Mouse (Mus musculus): ENCODE data around the gene Ubqln1. TPM values are rescaled to one million over a fixed set of nuclear protein-coding genes. Genes with fewer than 3 reads are reported as not detected.

Gene Ubqln1
- polyA plus RNA-seq, 2 experiments: 78.5 to 86.5 TPM

- Histone ChIP-seq H3K9me3 (ENCODE audit: control insufficient read depth, low read length) (no peaks in the 10 kb centered on the region), H3K4me1 (ENCODE audit: control insufficient read depth, insufficient read depth, low read length) (no peaks in the 10 kb centered on the region), H3K27ac (replicated peaks; ENCODE audit: low read depth, low read length) (no peak overlapping the region), H3K4me3 (replicated peaks; ENCODE audit: low read length) (no peak overlapping the region), H3K9ac (ENCODE audit: low read depth, low read length, severe bottlenecking) (no peak overlapping the region), H3K36me3 (ENCODE audit: control insufficient read depth, insufficient read depth, low read length) (0 out of 2 replicates have a peak, but pooled peaks cover 5% of the 10 kb centered on the region), H3K27me3 (ENCODE audit: control insufficient read depth, insufficient read depth, low read length) (no peaks in the 10 kb centered on the region), H3K4me2 (replicated peaks; ENCODE audit: low read depth, low read length, severe bottlenecking) (no peak overlapping the region)
- DNase-seq (ENCODE audit: low spot score) (no peak), ATAC-seq (ENCODE audit: low FRiP score, low read depth) (no peak)
- no peak for TF ChIP-seq POLR2A (IDR thresholded peaks at IDR 0.05; ENCODE audit: borderline replicate concordance, extremely low read depth, insufficient read depth, insufficient read length)
- WGBS: 95% methylated on average over 3 of the region's 3 CpGs
Observed at GRCm38 (mm10) chr13:58201908-58202307, 13.5 kb downstream of the Ubqln1 start.

- ATAC-seq (ENCODE audit: low FRiP score, low read depth) (no peak), DNase-seq (ENCODE audit: low spot score) (no peak)
- no peak overlapping the region for H3K27ac ChIP-seq (replicated peaks; ENCODE audit: low read depth, low read length)
- H3K4me2 ChIP-seq (replicated peaks; ENCODE audit: low read depth, low read length, severe bottlenecking): no peak overlapping the region
- H3K27me3 ChIP-seq (ENCODE audit: control insufficient read depth, insufficient read depth, low read length): no peaks in the 10 kb centered on the region
- H3K4me3 ChIP-seq (replicated peaks; ENCODE audit: low read length): no peak overlapping the region
- no peak overlapping the region for H3K9ac ChIP-seq (ENCODE audit: low read depth, low read length, severe bottlenecking)
- TF ChIP-seq POLR2A (IDR thresholded peaks at IDR 0.05; ENCODE audit: borderline replicate concordance, extremely low read depth, insufficient read depth, insufficient read length): no peak
- no peaks in the 10 kb centered on the region for H3K9me3 ChIP-seq (ENCODE audit: control insufficient read depth, low read length)
- peaks cover 9% of the 10 kb centered on the region for H3K36me3 ChIP-seq (ENCODE audit: control insufficient read depth, insufficient read depth, low read length)
- H3K4me1 ChIP-seq (ENCODE audit: control insufficient read depth, insufficient read depth, low read length): no peaks in the 10 kb centered on the region
- WGBS: 82% methylated on average over 6 of the region's 6 CpGs
Observed at GRCm38 (mm10) chr13:58201343-58201742, 14.1 kb downstream of the Ubqln1 start.

- Histone ChIP-seq H3K27me3 (ENCODE audit: control insufficient read depth, insufficient read depth, low read length) (no peaks in the 10 kb centered on the region), H3K9me3 (ENCODE audit: control insufficient read depth, low read length) (no peaks in the 10 kb centered on the region), H3K4me1 (ENCODE audit: control insufficient read depth, insufficient read depth, low read length) (no peaks in the 10 kb centered on the region), H3K9ac (ENCODE audit: low read depth, low read length, severe bottlenecking) (no peak overlapping the region), H3K4me2 (replicated peaks; ENCODE audit: low read depth, low read length, severe bottlenecking) (no peak overlapping the region), H3K4me3 (replicated peaks; ENCODE audit: low read length) (no peak overlapping the region), H3K36me3 (ENCODE audit: control insufficient read depth, insufficient read depth, low read length) (peaks cover 35% of the 10 kb centered on the region), H3K27ac (replicated peaks; ENCODE audit: low read depth, low read length) (no peak overlapping the region)
- WGBS: 93% methylated on average over 7 of the region's 7 CpGs
- ATAC-seq (ENCODE audit: low FRiP score, low read depth) (no peak), DNase-seq (ENCODE audit: low spot score) (no peak)
- TF ChIP-seq POLR2A (IDR thresholded peaks at IDR 0.05; ENCODE audit: borderline replicate concordance, extremely low read depth, insufficient read depth, insufficient read length): no peak
Observed at GRCm38 (mm10) chr13:58197981-58198640, 17.3 kb downstream of the Ubqln1 start.

GRCm38 (mm10) chr13:58197211-58197610 lies 18.2 kb downstream of the Ubqln1 start:
- Histone ChIP-seq H3K4me2 (replicated peaks; ENCODE audit: low read depth, low read length, severe bottlenecking) (no peak overlapping the region), H3K27ac (replicated peaks; ENCODE audit: low read depth, low read length) (no peak overlapping the region), H3K9me3 (ENCODE audit: control insufficient read depth, low read length) (no peaks in the 10 kb centered on the region), H3K4me3 (replicated peaks; ENCODE audit: low read length) (no peak overlapping the region), H3K4me1 (ENCODE audit: control insufficient read depth, insufficient read depth, low read length) (no peaks in the 10 kb centered on the region), H3K9ac (ENCODE audit: low read depth, low read length, severe bottlenecking) (no peak overlapping the region), H3K27me3 (ENCODE audit: control insufficient read depth, insufficient read depth, low read length) (no peaks in the 10 kb centered on the region), H3K36me3 (ENCODE audit: control insufficient read depth, insufficient read depth, low read length) (peaks cover 44% of the 10 kb centered on the region)
- TF ChIP-seq POLR2A (IDR thresholded peaks at IDR 0.05; ENCODE audit: borderline replicate concordance, extremely low read depth, insufficient read depth, insufficient read length): no peak
- DNase-seq (ENCODE audit: low spot score) (no peak), ATAC-seq (ENCODE audit: low FRiP score, low read depth) (no peak)
- WGBS: 87% methylated on average over 3 of the region's 3 CpGs

- Histone ChIP-seq H3K4me2 (replicated peaks; ENCODE audit: low read depth, low read length, severe bottlenecking) (no peak overlapping the region), H3K36me3 (ENCODE audit: control insufficient read depth, insufficient read depth, low read length) (peaks cover 64% of the 10 kb centered on the region), H3K9ac (ENCODE audit: low read depth, low read length, severe bottlenecking) (no peak overlapping the region), H3K4me1 (ENCODE audit: control insufficient read depth, insufficient read depth, low read length) (no peaks in the 10 kb centered on the region), H3K4me3 (replicated peaks; ENCODE audit: low read length) (no peak overlapping the region), H3K27me3 (ENCODE audit: control insufficient read depth, insufficient read depth, low read length) (no peaks in the 10 kb centered on the region), H3K27ac (replicated peaks; ENCODE audit: low read depth, low read length) (no peak overlapping the region), H3K9me3 (ENCODE audit: control insufficient read depth, low read length) (no peaks in the 10 kb centered on the region)
- no peak for ATAC-seq (ENCODE audit: low FRiP score, low read depth)
- WGBS: 85% methylated on average over 3 of the region's 3 CpGs
- TF ChIP-seq POLR2A (IDR thresholded peaks at IDR 0.05; ENCODE audit: borderline replicate concordance, extremely low read depth, insufficient read depth, insufficient read length): no peak
- no peak for DNase-seq (ENCODE audit: low spot score)
Observed at GRCm38 (mm10) chr13:58194908-58195307, 20.5 kb downstream of the Ubqln1 start.

Measured in limb, embryonic 14.5 days (tissue).